Mouse (Mus musculus): ENCODE data around the gene Gtf2a1l. TPM values are rescaled to one million over a fixed set of nuclear protein-coding genes. Genes with fewer than 3 reads are reported as not detected.

Gene Gtf2a1l
- total and polyA plus RNA-seq, 3 experiments: 0.08 TPM; not detected in 2

DNA sequence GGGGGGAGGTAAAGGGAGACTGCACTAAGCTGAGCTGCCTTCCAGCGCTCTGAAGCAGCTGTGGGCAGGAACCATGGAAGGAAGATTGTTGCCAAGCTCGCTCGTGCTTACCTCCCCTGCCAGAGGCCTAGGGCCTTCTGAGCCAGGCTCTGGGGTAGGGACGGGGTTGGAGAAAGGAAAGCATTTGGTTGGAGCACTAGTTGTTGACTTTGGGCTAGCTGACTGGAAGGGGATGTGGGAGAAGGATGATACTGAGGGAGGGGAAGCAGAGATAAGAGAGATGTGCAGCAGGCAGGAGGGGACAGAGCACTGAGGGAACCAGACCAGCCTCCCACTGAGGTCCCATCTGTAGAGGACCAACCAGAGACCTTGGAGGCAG lies 39.1 kb upstream of the Gtf2a1l start:
- H3K4me3 ChIP-seq (replicated peaks in 1 of 3; ENCODE audit: low read depth in 2 of 3, low read length in 2 of 3, poor library complexity in 1 of 3): no peak overlapping the region
- dilution Hi-C loops (cut with MboI; ENCODE audit: extremely low pct_ligation_motif_present, extremely low pct_unique_long_range_greater_than_20kb, low sequenced_read_pairs): no loop called here
- H3K27me3 ChIP-seq (replicated peaks): no peaks in the 10 kb centered on the region
- peaks cover 0 to 3% of the 10 kb centered on the region in 2 experiments for H3K36me3 ChIP-seq (replicated peaks in 1 of 2; ENCODE audit: control insufficient read depth in 1 of 2, insufficient read depth in 1 of 2, low read length in 1 of 2)
- DNase-seq (ENCODE audit: extremely low read depth): no peak
- no peak overlapping the region for H3K27ac ChIP-seq (ENCODE audit: insufficient read depth, low read depth)
- no peaks in the 10 kb centered on the region for H3K9me3 ChIP-seq (replicated peaks; ENCODE audit: low read length)
- peaks cover 0 to 10% of the 10 kb centered on the region in 2 experiments; a peak in 2 of 4 replicates for H3K4me1 ChIP-seq (ENCODE audit: control insufficient read depth in 1 of 2, insufficient read depth in 2 of 2)
- H3K79me2 ChIP-seq (replicated peaks; ENCODE audit: control insufficient read depth, extremely low read depth, insufficient read depth, poor library complexity, severe bottlenecking): no peaks in the 10 kb centered on the region
- in situ Hi-C loops (cut with MboI; ENCODE audit: low pct_ligation_motif_present, low pct_unique_long_range_greater_than_20kb, low sequenced_read_pairs): loop anchor here (25.0 kb wide), 1 partner anchor 367 kb away; no protein-coding TSS in a partner anchor
- H3K9ac ChIP-seq (ENCODE audit: insufficient read depth, low read depth): no peak overlapping the region
- no peak for TF ChIP-seq NELFE (IDR thresholded peaks at IDR 0.05; ENCODE audit: low read depth, low read length)
- TF ChIP-seq ZNF384 (IDR thresholded peaks at IDR 0.05; ENCODE audit: low read depth, low read length): no peak
- no peak overlapping the region for H3K4me2 ChIP-seq (ENCODE audit: insufficient read depth, low read depth, poor library complexity, severe bottlenecking)

DNA sequence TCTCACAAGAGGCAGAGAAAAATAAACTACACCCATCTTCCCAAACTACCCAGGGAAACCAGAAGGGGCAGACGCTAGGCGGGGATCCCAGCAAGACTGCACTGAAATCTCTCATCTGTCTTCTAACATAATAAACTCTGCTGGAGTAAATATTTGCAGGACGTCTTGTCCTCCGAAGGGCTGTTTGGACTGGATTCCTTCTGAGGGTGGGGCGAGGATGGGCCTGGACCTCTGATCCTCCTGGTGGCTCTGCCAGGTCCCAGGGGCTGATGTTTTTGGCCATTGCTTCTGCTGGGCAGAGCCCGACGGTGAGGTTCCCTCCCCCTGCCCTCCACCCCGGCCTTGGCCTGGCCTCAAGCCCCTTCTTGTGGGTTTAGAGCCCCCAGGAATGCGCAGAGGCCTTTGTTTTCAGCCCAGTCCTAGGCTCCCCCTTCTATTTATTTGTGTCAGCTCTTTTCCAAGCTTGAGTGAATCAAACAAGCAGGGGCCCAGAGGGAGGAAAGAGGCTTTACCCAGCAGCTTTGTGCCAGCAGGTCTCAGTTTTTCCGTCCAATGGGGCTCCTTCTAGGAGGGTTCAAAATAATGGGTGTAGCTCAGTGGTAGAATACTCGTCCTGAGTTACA lies 38.4 kb upstream of the Gtf2a1l start:
- Histone ChIP-seq H3K79me2 (replicated peaks; ENCODE audit: control insufficient read depth, extremely low read depth, insufficient read depth, poor library complexity, severe bottlenecking) (no peaks in the 10 kb centered on the region), H3K4me3 (replicated peaks in 1 of 3; ENCODE audit: low read depth in 2 of 3, low read length in 2 of 3, poor library complexity in 1 of 3) (no peak overlapping the region), H3K36me3 (replicated peaks in 1 of 2; ENCODE audit: control insufficient read depth in 1 of 2, insufficient read depth in 1 of 2, low read length in 1 of 2) (peaks cover 0 to 3% of the 10 kb centered on the region in 2 experiments), H3K4me2 (ENCODE audit: insufficient read depth, low read depth, poor library complexity, severe bottlenecking) (no peak overlapping the region), H3K27me3 (replicated peaks) (no peaks in the 10 kb centered on the region), H3K27ac (ENCODE audit: insufficient read depth, low read depth) (no peak overlapping the region), H3K9ac (ENCODE audit: insufficient read depth, low read depth) (no peak overlapping the region), H3K9me3 (replicated peaks; ENCODE audit: low read length) (no peaks in the 10 kb centered on the region), H3K4me1 (ENCODE audit: control insufficient read depth in 1 of 2, insufficient read depth in 2 of 2) (peaks cover 0 to 9% of the 10 kb centered on the region in 2 experiments; a peak in 2 of 4 replicates)
- no peak for TF ChIP-seq SIN3A (IDR thresholded peaks at IDR 0.05; ENCODE audit: low read length)
- in situ Hi-C loops (cut with MboI; ENCODE audit: low pct_ligation_motif_present, low pct_unique_long_range_greater_than_20kb, low sequenced_read_pairs) (loop anchor here (10.0 to 25.0 kb wide), 2 partner anchors 105 to 368 kb away; no protein-coding TSS in a partner anchor), dilution Hi-C loops (cut with MboI; ENCODE audit: extremely low pct_ligation_motif_present, extremely low pct_unique_long_range_greater_than_20kb, low sequenced_read_pairs) (no loop called here)
- no peak for DNase-seq (ENCODE audit: extremely low read depth)

DNA sequence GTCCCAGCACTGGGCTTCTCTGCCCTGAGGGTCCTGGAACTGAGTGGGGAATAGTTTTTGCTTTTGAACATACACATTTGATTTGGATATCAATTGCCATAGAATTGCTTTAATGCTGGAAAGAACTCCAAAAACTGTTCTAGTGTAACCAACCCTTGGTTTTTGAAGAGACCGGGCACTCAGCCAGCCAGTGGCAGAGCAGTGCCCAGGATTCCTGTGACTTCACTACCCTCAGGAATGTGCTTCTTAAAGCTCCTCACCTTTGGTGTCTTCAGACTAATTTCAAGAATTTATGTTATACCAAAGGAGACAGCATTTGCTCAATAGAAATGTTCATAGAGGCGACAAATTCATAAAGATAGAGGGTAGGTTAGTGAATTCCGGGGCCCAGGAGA lies 37.9 kb upstream of the Gtf2a1l start:
- TF ChIP-seq ZKSCAN1 (IDR thresholded peaks at IDR 0.05; ENCODE audit: borderline replicate concordance, low read depth, low read length) (no peak), EP300 (IDR thresholded peaks at IDR 0.05; ENCODE audit: low read length) (no peak), JUN (IDR thresholded peaks at IDR 0.05; ENCODE audit: insufficient read depth, low read depth, low read length) (no peak), MYC (IDR thresholded peaks at IDR 0.05; ENCODE audit: low read depth, low read length) (no peak), ZNF384 (IDR thresholded peaks at IDR 0.05; ENCODE audit: low read depth, low read length) (no peak), ZC3H11A (IDR thresholded peaks at IDR 0.05; ENCODE audit: low read depth, low read length) (no peak), USF1 (IDR thresholded peaks at IDR 0.05; ENCODE audit: low read depth, low read length) (no peak), E2F4 (IDR thresholded peaks at IDR 0.05; ENCODE audit: insufficient replicate concordance, low read depth, low read length) (no peak), MAFK (IDR thresholded peaks at IDR 0.05; ENCODE audit: insufficient replicate concordance, low read length) (no peak), UBTF (IDR thresholded peaks at IDR 0.05; ENCODE audit: low read depth, low read length) (no peak)
- in situ Hi-C loops (cut with MboI; ENCODE audit: low pct_ligation_motif_present, low pct_unique_long_range_greater_than_20kb, low sequenced_read_pairs) (loop anchor here (10.0 to 25.0 kb wide), 2 partner anchors 106 to 368 kb away; no protein-coding TSS in a partner anchor), dilution Hi-C loops (cut with MboI; ENCODE audit: extremely low pct_ligation_motif_present, extremely low pct_unique_long_range_greater_than_20kb, low sequenced_read_pairs) (no loop called here)
- no peak for DNase-seq (ENCODE audit: extremely low read depth)
- H3K4me3 ChIP-seq (replicated peaks in 1 of 3; ENCODE audit: low read depth in 2 of 3, low read length in 2 of 3, poor library complexity in 1 of 3): no peak overlapping the region
- H3K4me2 ChIP-seq (ENCODE audit: insufficient read depth, low read depth, poor library complexity, severe bottlenecking): no peak overlapping the region
- H3K36me3 ChIP-seq (replicated peaks in 1 of 2; ENCODE audit: control insufficient read depth in 1 of 2, insufficient read depth in 1 of 2, low read length in 1 of 2): peaks cover 0 to 7% of the 10 kb centered on the region in 2 experiments
- no peaks in the 10 kb centered on the region for H3K9me3 ChIP-seq (replicated peaks; ENCODE audit: low read length)
- H3K4me1 ChIP-seq (ENCODE audit: control insufficient read depth in 1 of 2, insufficient read depth in 2 of 2): peaks cover 0 to 9% of the 10 kb centered on the region in 2 experiments; a peak in 2 of 4 replicates
- H3K9ac ChIP-seq (ENCODE audit: insufficient read depth, low read depth): no peak overlapping the region
- no peak overlapping the region for H3K27ac ChIP-seq (ENCODE audit: insufficient read depth, low read depth)
- H3K79me2 ChIP-seq (replicated peaks; ENCODE audit: control insufficient read depth, extremely low read depth, insufficient read depth, poor library complexity, severe bottlenecking): no peaks in the 10 kb centered on the region
- no peaks in the 10 kb centered on the region for H3K27me3 ChIP-seq (replicated peaks)
